Mouse (Mus musculus): ENCODE measurements around the gene Hoxa9.

Gene Hoxa9
- long read RNA-seq, experiment 1, partial matches to known transcripts = 0 of 1 reads
- long read RNA-seq, experiment 1, other reads (novel, unspliced or antisense) = 1 of 1 reads
- long read RNA-seq, experiment 2, partial matches to known transcripts = 1 of 1 reads
- long read RNA-seq, experiment 2, other reads (novel, unspliced or antisense) = 0 of 1 reads

GRCm38 (mm10) chr6:52230516-52231165 lies at the start of gene Hoxa9:
Hoxa9 (minus strand) TSS chr6:52231089.
- intact Hi-C loops (cut with DNase I) = no loop called here

- intact Hi-C loops (cut with DNase I) = no loop called here
These were observed 46.0 kb upstream of the Hoxa9 start for GRCm38 (mm10) chr6:52276920-52277319.

- intact Hi-C loops (cut with DNase I) = no loop called here
These were observed 45.5 kb upstream of the Hoxa9 start for GRCm38 (mm10) chr6:52276382-52276781.

- intact Hi-C loops (cut with DNase I) = no loop called here
These were observed 44.8 kb upstream of the Hoxa9 start for GRCm38 (mm10) chr6:52275563-52276280.

GRCm38 (mm10) chr6:52274576-52274975 lies 43.7 kb upstream of the Hoxa9 start:
- intact Hi-C loops (cut with DNase I) = no loop called here

- intact Hi-C loops (cut with DNase I) = no loop called here
These were observed 42.9 kb upstream of the Hoxa9 start for GRCm38 (mm10) chr6:52273656-52274280.

GRCm38 (mm10) chr6:52272766-52273655 lies 42.1 kb upstream of the Hoxa9 start:
- intact Hi-C loops (cut with DNase I) = no loop called here

GRCm38 (mm10) chr6:52270494-52271480 lies 39.9 kb upstream of the Hoxa9 start:
- intact Hi-C loops (cut with DNase I) = loop anchor here (2.0 kb wide), 1 partner anchor 306 kb away; no protein-coding TSS in a partner anchor

- intact Hi-C loops (cut with DNase I) = no loop called here
These were observed 37.9 kb upstream of the Hoxa9 start for GRCm38 (mm10) chr6:52268756-52269155.

- intact Hi-C loops (cut with DNase I) = no loop called here
These were observed 37.5 kb upstream of the Hoxa9 start for GRCm38 (mm10) chr6:52268341-52268740.

GRCm38 (mm10) chr6:52267691-52268090 lies 36.8 kb upstream of the Hoxa9 start:
- intact Hi-C loops (cut with DNase I) = no loop called here

- intact Hi-C loops (cut with DNase I) = no loop called here
These were observed 36.3 kb upstream of the Hoxa9 start for GRCm38 (mm10) chr6:52267221-52267620.

- intact Hi-C loops (cut with DNase I) = no loop called here
These were observed 35.7 kb upstream of the Hoxa9 start for GRCm38 (mm10) chr6:52266666-52266985.

- intact Hi-C loops (cut with DNase I) = no loop called here
These were observed 35.2 kb upstream of the Hoxa9 start for GRCm38 (mm10) chr6:52265913-52266665.

GRCm38 (mm10) chr6:52265306-52265912 lies 34.5 kb upstream of the Hoxa9 start:
- intact Hi-C loops (cut with DNase I) = no loop called here

GRCm38 (mm10) chr6:52264106-52264790 lies 33.4 kb upstream of the Hoxa9 start:
- intact Hi-C loops (cut with DNase I) = loop anchor here (5.0 kb wide), 1 partner anchor 43 kb away; no protein-coding TSS in a partner anchor

- intact Hi-C loops (cut with DNase I) = loop anchor here (5.0 kb wide), 1 partner anchor 44 kb away; no protein-coding TSS in a partner anchor
These were observed 32.4 kb upstream of the Hoxa9 start for GRCm38 (mm10) chr6:52263321-52263585.
